Mouse (Mus musculus) ES-E14 (cell line): ENCODE measurements around the gene Ush2a. TPM values are rescaled to one million over a fixed set of nuclear protein-coding genes. Genes with fewer than 3 reads are reported as not detected.

Experiments used
- DNase-seq: peaks from one replicate; pipeline ENCODE4 v3.0.0-alpha.2; 2013; ENCODE audit warnings: low read depth, low spot score
- H3K27ac ChIP-seq: 2 replicates; pipeline ENCODE4 v1.5.1; 2012; ENCODE audit warnings: low read depth, mild to moderate bottlenecking, low read length, moderate library complexity, mixed read lengths; ENCODE audit not compliant: poor library complexity, insufficient read depth, severe bottlenecking
- H3K36me3 ChIP-seq: 2 replicates; pipeline ENCODE4 v1.6.1; 2012; ENCODE audit warnings: mild to moderate bottlenecking, low read length, moderate library complexity, mixed read lengths; ENCODE audit not compliant: control insufficient read depth, poor library complexity, insufficient read depth, severe bottlenecking
- H3K4me1 ChIP-seq, 2 experiments: fragments of 150-350 bp in 1 of 2; sonication (generic) in 1 of 2; 2 replicates each; pipeline ENCODE4 v1.6.1; 2012; ENCODE audit warnings: low read length in 2 of 2, mild to moderate bottlenecking in 1 of 2, mixed read lengths in 1 of 2; ENCODE audit not compliant: control insufficient read depth in 2 of 2, insufficient read depth in 2 of 2, poor library complexity in 1 of 2
- H3K4me3 ChIP-seq, 2 experiments: fragments of 150-350 bp in 1 of 2; sonication (generic) in 1 of 2; 2 replicates each; pipeline ENCODE4 v1.5.1; 2012; ENCODE audit warnings: low read length in 2 of 2, low read depth in 1 of 2, mild to moderate bottlenecking in 1 of 2, mixed read lengths in 1 of 2; ENCODE audit not compliant: insufficient read depth in 1 of 2, poor library complexity in 1 of 2, severe bottlenecking in 1 of 2
- H3K9ac ChIP-seq: 2 replicates; pipeline ENCODE4 v1.6.1; 2012; ENCODE audit warnings: low read depth, mild to moderate bottlenecking, low read length, mixed read lengths; ENCODE audit not compliant: poor library complexity, insufficient read depth, severe bottlenecking
- H3K9me3 ChIP-seq: fragments of 150-350 bp; sonication (generic); 2 replicates; pipeline ENCODE4 v1.6.1; 2012; ENCODE audit warnings: low read depth, mild to moderate bottlenecking, low read length; ENCODE audit not compliant: control insufficient read depth, insufficient read depth
- CHD2 ChIP-seq: IDR thresholded peaks from 2 replicates; pipeline ENCODE4 v1.6.1; 2014; ENCODE audit warnings: mild to moderate bottlenecking, low read depth, low read length, inconsistent platforms
- HCFC1 ChIP-seq: IDR thresholded peaks from 2 replicates; pipeline ENCODE4 v1.6.1; 2012; ENCODE audit warnings: low read length, inconsistent platforms, borderline replicate concordance; ENCODE audit not compliant: insufficient read depth
- MAFK ChIP-seq: IDR thresholded peaks from 2 replicates; pipeline ENCODE4 v1.6.1; 2014; ENCODE audit warnings: mild to moderate bottlenecking, low read depth, low read length, inconsistent platforms; ENCODE audit not compliant: insufficient read depth
- ZC3H11A ChIP-seq: IDR thresholded peaks from 2 replicates; pipeline ENCODE4 v1.6.1; 2012; ENCODE audit warnings: low read depth, mild to moderate bottlenecking, inconsistent platforms, low read length, borderline replicate concordance
- ZNF384 ChIP-seq: IDR thresholded peaks from 2 replicates; pipeline ENCODE4 v1.6.1; 2012; ENCODE audit warnings: low read depth, low read length, inconsistent platforms
- in situ Hi-C, 2 experiments: fragments of 600-800 bp; cut with MboI; formaldehyde crosslinking; loops; one replicate each; pipeline ENCODE4 v1.15.1; 2025; ENCODE audit warnings: low sequenced_read_pairs in 2 of 2, inconsistent platforms in 1 of 2; ENCODE audit not compliant: unreplicated experiment in 2 of 2
- total RNA-seq: library from RNA; depleted of rRNA; stranded (reverse); fragments of 300-350 nt; gene quantifications from 2 replicates; pipeline ENCODE4 v1.2.3, GENCODE M21; 2012

Ush2a gene
- total RNA-seq, 1 experiment, result 0.22 TPM

DNA sequence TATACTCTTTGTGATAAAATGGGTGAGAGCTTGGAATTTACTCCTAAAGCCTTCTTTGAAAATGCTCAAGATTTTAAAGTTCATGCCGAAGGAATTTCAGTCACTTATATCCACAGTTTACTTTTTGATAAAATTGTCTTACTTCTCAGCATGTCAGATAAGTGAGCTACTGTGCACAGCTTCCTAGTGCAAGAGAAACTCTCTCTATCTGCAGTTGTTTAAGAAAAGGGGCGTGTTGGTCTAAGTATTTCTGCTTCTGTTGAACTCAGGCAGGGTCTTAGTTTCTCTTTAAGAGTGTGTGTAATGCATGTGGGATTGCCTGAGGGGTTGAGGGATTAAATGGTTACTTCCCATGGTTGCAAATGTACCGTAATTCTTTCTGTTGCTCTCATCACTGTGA, 381.3 kb downstream of the Ush2a start:
- no peak overlapping the region for H3K4me3 ChIP-seq
- DNase-seq, result no peak
- no peak overlapping the region for H3K27ac ChIP-seq
- no peaks in the 10 kb centered on the region for H3K36me3 ChIP-seq
- no peak overlapping the region for H3K9ac ChIP-seq
- in situ Hi-C loops, result no loop called here
- TF ChIP-seq ZC3H11A (no peak), MAFK (no peak), HCFC1 (no peak), CHD2 (no peak), ZNF384 (no peak)
- 0 out of 4 replicates have a peak, but pooled peaks cover 0 to 1% of the 10 kb centered on the region in 2 experiments for H3K4me1 ChIP-seq
- no peaks in the 10 kb centered on the region for H3K9me3 ChIP-seq

DNA sequence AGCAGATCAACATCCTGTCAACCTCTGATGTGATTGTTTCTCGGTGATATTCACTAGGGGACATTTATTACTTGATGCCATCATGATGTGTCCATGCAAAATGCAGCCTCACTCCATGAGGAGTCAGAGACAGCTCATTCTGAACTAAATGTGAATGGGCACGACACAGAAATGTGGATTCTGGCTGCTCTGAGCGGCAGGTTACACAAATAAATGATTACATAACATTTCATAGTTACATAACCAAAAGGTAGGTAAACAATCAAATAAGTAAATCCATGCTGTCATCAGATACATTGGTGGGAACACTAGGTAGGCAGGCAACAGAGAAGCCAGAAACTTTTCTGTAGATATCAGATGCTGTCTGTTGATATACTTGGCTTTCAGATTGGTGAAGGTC, 391.2 kb downstream of the Ush2a start:
- DNase-seq, result no peak
- Histone ChIP-seq H3K9ac (no peak overlapping the region), H3K4me1 (peaks cover 0 to 1% of the 10 kb centered on the region in 2 experiments; a peak in 2 of 4 replicates), H3K36me3 (no peaks in the 10 kb centered on the region), H3K27ac (no peak overlapping the region), H3K4me3 (no peak overlapping the region), H3K9me3 (no peaks in the 10 kb centered on the region)
- TF ChIP-seq ZC3H11A (no peak), ZNF384 (no peak), MAFK (no peak), CHD2 (no peak), HCFC1 (no peak)
- in situ Hi-C loops, result no loop called here

DNA sequence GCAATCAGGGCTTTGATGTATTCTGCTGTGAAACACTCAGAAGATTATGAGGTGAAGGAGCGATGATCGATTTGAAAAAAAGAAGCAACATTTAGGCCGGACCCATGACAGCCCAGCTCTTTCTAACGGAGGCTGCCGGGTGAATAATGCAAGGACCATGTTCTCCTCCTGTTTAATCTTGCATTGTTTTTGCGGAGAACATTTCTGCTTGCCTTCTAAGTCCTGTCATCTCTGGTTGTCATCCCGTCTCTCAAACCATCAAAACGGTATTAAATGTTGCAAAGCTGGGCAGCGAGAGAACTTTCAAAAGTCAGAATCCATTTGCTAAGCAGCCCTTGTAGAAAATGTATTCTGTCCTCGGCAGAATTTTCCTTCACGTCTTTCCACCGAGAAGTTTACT, 394.3 kb downstream of the Ush2a start:
- no peak overlapping the region for H3K4me3 ChIP-seq
- in situ Hi-C loops, result no loop called here
- TF ChIP-seq ZC3H11A, result no peak
- TF ChIP-seq ZNF384, result no peak
- TF ChIP-seq CHD2, result no peak
- no peak for TF ChIP-seq MAFK
- no peak for TF ChIP-seq HCFC1

DNA sequence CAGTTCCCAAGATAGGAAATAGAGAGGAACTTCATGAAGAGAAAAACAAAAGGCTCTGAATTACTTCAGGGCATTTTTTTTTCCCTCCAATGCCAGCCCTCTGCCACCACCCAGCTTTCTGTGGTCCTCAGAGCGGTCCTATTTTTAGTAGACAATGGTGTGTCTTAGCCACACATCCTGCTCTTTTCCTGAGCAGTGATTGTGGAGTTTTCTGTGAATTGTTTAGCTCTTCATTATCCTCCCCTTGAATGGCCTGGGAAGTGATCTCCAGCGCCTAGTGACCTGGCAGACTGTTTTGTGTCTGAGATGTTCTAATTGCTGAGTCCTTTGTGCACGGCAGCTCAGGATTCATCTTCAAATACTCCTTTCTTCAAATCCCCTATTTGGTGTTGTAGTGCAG, 397.3 kb downstream of the Ush2a start:
- in situ Hi-C loops, result no loop called here
- Histone ChIP-seq H3K36me3 (no peaks in the 10 kb centered on the region), H3K9ac (no peak overlapping the region), H3K9me3 (no peaks in the 10 kb centered on the region), H3K4me3 (no peak overlapping the region), H3K4me1 (peaks cover 5 to 10% of the 10 kb centered on the region in 2 experiments; a peak in 3 of 4 replicates), H3K27ac (no peak overlapping the region)
- no peak for DNase-seq
- no peak for TF ChIP-seq HCFC1
- TF ChIP-seq MAFK, result no peak
- no peak for TF ChIP-seq ZC3H11A
- no peak for TF ChIP-seq CHD2
- TF ChIP-seq ZNF384, result no peak

More for the DNA sequence above, 394.3 kb downstream of the Ush2a start:
- H3K9me3 ChIP-seq, result no peaks in the 10 kb centered on the region
- no peak overlapping the region for H3K27ac ChIP-seq
- H3K4me1 ChIP-seq, result peaks cover 4 to 7% of the 10 kb centered on the region in 2 experiments; a peak in 3 of 4 replicates
- no peaks in the 10 kb centered on the region for H3K36me3 ChIP-seq
- no peak for DNase-seq
- H3K9ac ChIP-seq, result no peak overlapping the region

DNA sequence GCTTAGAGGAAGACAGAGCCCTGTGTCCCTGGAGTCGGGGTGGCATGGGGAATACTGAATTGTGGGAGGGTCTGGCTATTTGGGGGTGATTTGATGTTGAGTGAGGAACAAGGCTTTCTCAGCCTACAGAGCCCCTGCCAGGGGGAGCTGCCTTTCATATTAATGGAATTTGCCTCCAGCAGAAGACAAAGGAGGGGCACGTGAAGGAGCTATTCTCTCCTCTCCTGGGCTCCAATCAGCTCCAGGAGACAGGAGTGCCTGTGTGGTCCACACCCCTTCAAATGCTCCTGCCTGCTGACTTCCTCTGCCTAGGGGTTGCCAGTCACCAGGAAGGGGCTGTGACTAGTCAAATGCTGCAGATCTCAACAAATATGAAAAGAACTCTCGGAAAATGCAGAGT, 398.5 kb downstream of the Ush2a start:
- in situ Hi-C loops, result no loop called here
- H3K27ac ChIP-seq, result no peak overlapping the region
- H3K4me3 ChIP-seq, result peak overlapping the region in 1 of 2 experiments; percentile 47; a peak in 2 of 4 replicates
- H3K36me3 ChIP-seq, result no peaks in the 10 kb centered on the region
- TF ChIP-seq CHD2 (no peak), ZC3H11A (no peak), ZNF384 (no peak), MAFK (no peak), HCFC1 (no peak)
- no peak overlapping the region for H3K9ac ChIP-seq
- peaks cover 5 to 8% of the 10 kb centered on the region in 2 experiments; a peak in 3 of 4 replicates for H3K4me1 ChIP-seq
- peak; percentile 28 for DNase-seq
- H3K9me3 ChIP-seq, result no peaks in the 10 kb centered on the region
